Mouse (Mus musculus) heart, adult 2 months (tissue): ENCODE results near the gene Dnase1l2.

Experiments
- CTCF ChIP-seq: fragments of 200-600 bp; IDR thresholded peaks from 2 replicates; pipeline ENCODE4 v1.8.1; 2022; ENCODE audit warnings: antibody characterized with exemption, mild to moderate bottlenecking, moderate library complexity
- EP300 ChIP-seq: fragments of 200-500 bp; IDR thresholded peaks from 2 replicates; pipeline ENCODE4 v1.6.1; 2011; ENCODE audit warnings: low read depth, low read length, control low read depth; ENCODE audit not compliant: insufficient read depth
- POLR2A ChIP-seq: fragments of 200-500 bp; IDR thresholded peaks from 2 replicates; pipeline ENCODE4 v1.6.1; 2011; ENCODE audit warnings: mild to moderate bottlenecking, low read depth, low read length, control low read depth; ENCODE audit not compliant: insufficient read depth

DNA sequence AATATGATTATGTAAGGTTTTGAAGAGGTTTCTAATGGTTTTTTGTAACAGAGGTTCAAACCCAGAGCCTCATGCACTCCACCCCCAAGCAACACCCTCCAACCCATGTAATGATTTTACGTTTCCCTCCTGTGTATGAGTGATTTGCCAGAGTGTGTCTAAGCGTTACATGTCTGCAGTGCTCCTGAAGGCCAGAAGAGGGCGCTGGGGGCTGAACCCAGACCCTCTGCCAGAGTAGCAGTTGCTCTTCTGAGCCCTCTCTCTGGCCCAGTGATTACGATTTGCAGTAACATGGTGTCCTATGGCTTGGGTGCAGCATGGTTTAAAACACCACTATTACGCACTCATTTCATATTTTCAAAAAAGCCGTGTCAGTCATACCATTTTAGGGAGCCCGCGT is 51.8 kb downstream of the Dnase1l2 start:
- peak; percentile 61 for TF ChIP-seq CTCF
- no peak for TF ChIP-seq POLR2A
- TF ChIP-seq EP300: no peak
